Mouse (Mus musculus) olfactory bulb, adult 2 months (tissue): Measurements from ENCODE around the gene Stra6.

Source experiments
- CTCF ChIP-seq: fragments of 200-500 bp; IDR thresholded peaks from 2 replicates; pipeline ENCODE4 v1.5.1; 2012; ENCODE audit warnings: low read depth, mild to moderate bottlenecking, low read length, moderate library complexity; ENCODE audit not compliant: insufficient read depth
- POLR2A ChIP-seq: fragments of 200-500 bp; IDR thresholded peaks from 2 replicates; pipeline ENCODE4 v1.6.1; 2012; ENCODE audit warnings: mild to moderate bottlenecking, low read depth, low read length, moderate library complexity; ENCODE audit not compliant: insufficient read depth

- TF ChIP-seq POLR2A = no peak
- no peak for TF ChIP-seq CTCF
Observed at GRCm38 (mm10) chr9:58031895-58032294, 31.7 kb upstream of the Stra6 start.
